Mouse (Mus musculus): ENCODE results near the gene Enox1.

DNA sequence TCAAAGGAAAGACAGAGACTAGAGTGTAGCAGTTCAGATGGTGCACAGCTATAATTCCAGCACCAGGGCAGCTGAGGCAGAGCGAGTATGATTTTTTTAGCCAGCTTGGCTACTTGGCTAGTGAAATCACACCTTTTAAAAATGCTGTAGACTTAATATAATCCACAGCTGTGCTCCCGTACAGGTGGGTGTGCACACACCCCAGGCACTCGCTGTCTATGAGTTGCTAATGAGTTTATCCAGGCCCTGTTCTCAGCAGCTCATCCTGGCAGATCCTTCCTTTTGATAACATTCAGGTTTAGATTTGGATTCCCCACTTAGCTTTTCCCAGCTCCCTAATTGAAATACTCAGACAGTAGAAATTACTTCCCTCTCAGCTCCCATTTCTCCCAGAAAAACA lies 353.4 kb downstream of the Enox1 start:
- TF ChIP-seq POLR2A (IDR thresholded peaks at IDR 0.05; ENCODE audit: low read depth, low read length) (no peak), CTCF (conservative IDR thresholded peaks at IDR 0.05 in 1 of 2, IDR thresholded peaks at IDR 0.05 in 1 of 2; ENCODE audit: low read depth in 2 of 2, low read length in 2 of 2) (no peak), MAZ (IDR thresholded peaks at IDR 0.05; ENCODE audit: low read depth, low read length) (no peak), USF2 (conservative IDR thresholded peaks at IDR 0.05; ENCODE audit: low read depth, low read length) (no peak), RAD21 (IDR thresholded peaks at IDR 0.05; ENCODE audit: low read depth, low read length) (no peak), USF1 (IDR thresholded peaks at IDR 0.05; ENCODE audit: low read depth, low read length) (no peak), MAX (IDR thresholded peaks at IDR 0.05; ENCODE audit: low read length) (no peak), EP300 (IDR thresholded peaks at IDR 0.05; ENCODE audit: low read length) (no peak), PAX5 (IDR thresholded peaks at IDR 0.05; ENCODE audit: low read length) (no peak), JUND (conservative IDR thresholded peaks at IDR 0.05; ENCODE audit: low read depth, low read length) (no peak), NRF1 (IDR thresholded peaks at IDR 0.05; ENCODE audit: low read depth, low read length) (no peak), TCF12 (IDR thresholded peaks at IDR 0.05; ENCODE audit: low read depth, low read length) (no peak), MAFK (IDR thresholded peaks at IDR 0.05; ENCODE audit: insufficient replicate concordance, low read length) (no peak), IRF4 (IDR thresholded peaks at IDR 0.05; ENCODE audit: low read depth, low read length) (no peak)
